8 mouse cellular contexts compared by ENCODE assay signal in genomic region chr14:55721700-55722437, GRCm38 (mm10). TPM values are rescaled to one million over a fixed set of nuclear protein-coding genes. Genes with fewer than 3 reads are reported as not detected.
A peak's percentile ranks its signal among the peaks of the same experiment; 100 is the strongest.
DNase-seq lines count a peak whose midpoint lies in the region; ATAC-seq lines count a peak whose summit lies in the region.

Rabggta (minus strand) TSS chr14:55722263.

- WGBS in hindbrain, embryonic 15.5 days: under 1% methylated on average over 49 of the region's 50 CpGs

- no peaks in the 10 kb centered on the region for H3K9me3 ChIP-seq in hindbrain, embryonic 15.5 days

- H3K36me3 ChIP-seq in hindbrain, embryonic 15.5 days: peaks cover 12% of the 10 kb centered on the region

- H3K27ac ChIP-seq in hindbrain, embryonic 15.5 days (replicated peaks): peak within 1 kb of the TSS; percentile 82

- H3K4me2 ChIP-seq in hindbrain, embryonic 15.5 days: peak within 1 kb of the TSS; percentile 65

- peaks cover 15% of the 10 kb centered on the region for H3K4me1 ChIP-seq in hindbrain, embryonic 15.5 days (replicated peaks)

- peak within 1 kb of the TSS; percentile 62 for H3K9ac ChIP-seq in hindbrain, embryonic 15.5 days

- peak; percentile 97 for DNase-seq in R1 (ENCODE audit: low read depth, low spot score)
- DNase-seq in cerebellum, postnatal 25 days: peak; percentile 96 to 97
- DNase-seq in frontal cortex, postnatal 36 days (ENCODE audit: low spot score in 2 of 2): peak; percentile 90 to 93
- DNase-seq in left cerebral cortex, adult 11 months (ENCODE audit: low spot score): peak; percentile 88
- peak; percentile 94 for DNase-seq in lung, postnatal 4 days
- DNase-seq in retina, postnatal 7 days (ENCODE audit: low read depth, low spot score): peak; percentile 86
- peak; percentile 82 for DNase-seq in urinary bladder, adult 2 months (ENCODE audit: low spot score)

- H3K27me3 ChIP-seq in hindbrain, embryonic 15.5 days: no peaks in the 10 kb centered on the region

- peak within 1 kb of the TSS; percentile 62 for H3K4me3 ChIP-seq in hindbrain, embryonic 15.5 days

- ATAC-seq in hindbrain, embryonic 15.5 days (ENCODE audit: low FRiP score, low read depth): peak; percentile 97

RNA-seq across cellular contexts. Expression of gene Rabggta, which starts in this region (rescaled TPM):
- polyA plus RNA-seq in hindbrain, embryonic 15.5 days (2015; fragmentation: Nextera tagmentation; extraction: Ambion mirVana): 58.9 and 60.6 TPM in 2 replicates
- polyA plus RNA-seq in urinary bladder, adult 2 months (2012; rRNA removed): 25.9 and 34.6 TPM in 2 replicates

Comparison
In these comparisons a context has a peak if more than half of its experiments do, and no peak if none do; other contexts are left out.
1. Peak in every context shown above with its lines: DNase-seq, ATAC-seq, H3K4me3 ChIP-seq and H3K27ac ChIP-seq.